Mouse (Mus musculus): ENCODE results near the gene Apbb2. TPM values are rescaled to one million over a fixed set of nuclear protein-coding genes. Genes with fewer than 3 reads are reported as not detected.

The Apbb2 gene
- total and polyA plus RNA-seq, 3 experiments, result 0.34 to 0.40 (median 0.34) TPM

- no peak for DNase-seq (ENCODE audit: extremely low read depth)
- Histone ChIP-seq H3K27me3 (replicated peaks) (no peaks in the 10 kb centered on the region), H3K27ac (ENCODE audit: insufficient read depth, low read depth) (no peak overlapping the region), H3K36me3 (replicated peaks in 1 of 2; ENCODE audit: control insufficient read depth in 1 of 2, insufficient read depth in 1 of 2, low read length in 1 of 2) (no peaks in the 10 kb centered on the region), H3K79me2 (replicated peaks; ENCODE audit: control insufficient read depth, extremely low read depth, insufficient read depth, poor library complexity, severe bottlenecking) (no peaks in the 10 kb centered on the region), H3K9ac (ENCODE audit: insufficient read depth, low read depth) (no peak overlapping the region), H3K4me2 (ENCODE audit: insufficient read depth, low read depth, poor library complexity, severe bottlenecking) (no peak overlapping the region), H3K4me1 (ENCODE audit: control insufficient read depth in 1 of 2, insufficient read depth in 2 of 2) (no peaks in the 10 kb centered on the region), H3K9me3 (replicated peaks; ENCODE audit: low read length) (no peaks in the 10 kb centered on the region), H3K4me3 (replicated peaks in 1 of 3; ENCODE audit: low read depth in 2 of 3, low read length in 2 of 3, poor library complexity in 1 of 3) (no peak overlapping the region)
- TF ChIP-seq E2F4 (IDR thresholded peaks at IDR 0.05; ENCODE audit: insufficient replicate concordance, low read depth, low read length) (no peak), ETS1 (conservative IDR thresholded peaks at IDR 0.05; ENCODE audit: low read depth, low read length) (no peak), RCOR1 (conservative IDR thresholded peaks at IDR 0.05; ENCODE audit: low read depth, low read length) (no peak), UBTF (IDR thresholded peaks at IDR 0.05; ENCODE audit: low read depth, low read length) (no peak), MEF2A (IDR thresholded peaks at IDR 0.05; ENCODE audit: borderline replicate concordance, low read depth, low read length) (no peak), MAX (IDR thresholded peaks at IDR 0.05; ENCODE audit: low read length) (no peak), SMC3 (IDR thresholded peaks at IDR 0.05; ENCODE audit: low read depth, low read length) (no peak), PAX5 (IDR thresholded peaks at IDR 0.05; ENCODE audit: low read length) (no peak), CTCF (conservative IDR thresholded peaks at IDR 0.05 in 1 of 2, IDR thresholded peaks at IDR 0.05 in 1 of 2; ENCODE audit: low read depth in 2 of 2, low read length in 2 of 2) (no peak), NRF1 (IDR thresholded peaks at IDR 0.05; ENCODE audit: low read depth, low read length) (no peak), ZMIZ1 (IDR thresholded peaks at IDR 0.05; ENCODE audit: low read depth, low read length) (no peak), BHLHE40 (IDR thresholded peaks at IDR 0.05; ENCODE audit: low read depth, low read length) (no peak), JUND (conservative IDR thresholded peaks at IDR 0.05; ENCODE audit: low read depth, low read length) (no peak), TCF12 (IDR thresholded peaks at IDR 0.05; ENCODE audit: low read depth, low read length) (no peak), SIN3A (IDR thresholded peaks at IDR 0.05; ENCODE audit: low read length) (no peak)
- in situ Hi-C loops (cut with MboI; ENCODE audit: low pct_ligation_motif_present, low pct_unique_long_range_greater_than_20kb, low sequenced_read_pairs), result no loop called here
- dilution Hi-C loops (cut with MboI; ENCODE audit: extremely low pct_ligation_motif_present, extremely low pct_unique_long_range_greater_than_20kb, low sequenced_read_pairs), result no loop called here
Measured at GRCm38 (mm10) chr5:66611851-66612250, 6.7 kb downstream of the Apbb2 start.

GRCm38 (mm10) chr5:66611361-66611760, 7.2 kb downstream of the Apbb2 start:
- dilution Hi-C loops (cut with MboI; ENCODE audit: extremely low pct_ligation_motif_present, extremely low pct_unique_long_range_greater_than_20kb, low sequenced_read_pairs), result no loop called here
- Histone ChIP-seq H3K27ac (ENCODE audit: insufficient read depth, low read depth) (no peak overlapping the region), H3K9me3 (replicated peaks; ENCODE audit: low read length) (no peaks in the 10 kb centered on the region), H3K4me2 (ENCODE audit: insufficient read depth, low read depth, poor library complexity, severe bottlenecking) (no peak overlapping the region), H3K9ac (ENCODE audit: insufficient read depth, low read depth) (no peak overlapping the region), H3K79me2 (replicated peaks; ENCODE audit: control insufficient read depth, extremely low read depth, insufficient read depth, poor library complexity, severe bottlenecking) (no peaks in the 10 kb centered on the region), H3K36me3 (replicated peaks in 1 of 2; ENCODE audit: control insufficient read depth in 1 of 2, insufficient read depth in 1 of 2, low read length in 1 of 2) (no peaks in the 10 kb centered on the region), H3K4me3 (replicated peaks in 1 of 3; ENCODE audit: low read depth in 2 of 3, low read length in 2 of 3, poor library complexity in 1 of 3) (no peak overlapping the region), H3K27me3 (replicated peaks) (no peaks in the 10 kb centered on the region), H3K4me1 (ENCODE audit: control insufficient read depth in 1 of 2, insufficient read depth in 2 of 2) (no peaks in the 10 kb centered on the region)
- no peak for DNase-seq (ENCODE audit: extremely low read depth)
- TF ChIP-seq MYC (IDR thresholded peaks at IDR 0.05; ENCODE audit: low read depth, low read length) (no peak), TBP (conservative IDR thresholded peaks at IDR 0.05; ENCODE audit: low read depth, low read length) (no peak), RCOR1 (conservative IDR thresholded peaks at IDR 0.05; ENCODE audit: low read depth, low read length) (no peak), ZMIZ1 (IDR thresholded peaks at IDR 0.05; ENCODE audit: low read depth, low read length) (no peak), NELFE (IDR thresholded peaks at IDR 0.05; ENCODE audit: low read depth, low read length) (no peak), GABPA (IDR thresholded peaks at IDR 0.05; ENCODE audit: insufficient replicate concordance, low read depth, low read length) (no peak), BHLHE40 (IDR thresholded peaks at IDR 0.05; ENCODE audit: low read depth, low read length) (no peak), ETS1 (conservative IDR thresholded peaks at IDR 0.05; ENCODE audit: low read depth, low read length) (no peak), POLR2AphosphoS2 (IDR thresholded peaks at IDR 0.05; ENCODE audit: low read depth, low read length) (no peak), MAZ (IDR thresholded peaks at IDR 0.05; ENCODE audit: low read depth, low read length) (no peak), ZNF384 (IDR thresholded peaks at IDR 0.05; ENCODE audit: low read depth, low read length) (no peak), ZC3H11A (IDR thresholded peaks at IDR 0.05; ENCODE audit: low read depth, low read length) (no peak), CHD2 (IDR thresholded peaks at IDR 0.05; ENCODE audit: low read length) (no peak), MXI1 (IDR thresholded peaks at IDR 0.05; ENCODE audit: low read depth, low read length) (no peak), KAT2A (IDR thresholded peaks at IDR 0.05; ENCODE audit: insufficient replicate concordance, low read length) (no peak)
- in situ Hi-C loops (cut with MboI; ENCODE audit: low pct_ligation_motif_present, low pct_unique_long_range_greater_than_20kb, low sequenced_read_pairs), result no loop called here

Measured in CH12.LX (cell line).